Mouse (Mus musculus) testis, adult 2 months (tissue): ENCODE data around the gene Gm17364.

ENCODE experiments used
- CTCF ChIP-seq: fragments of 200-500 bp; IDR thresholded peaks from 2 replicates; pipeline ENCODE4 v1.5.1; 2012; ENCODE audit warnings: low read depth, mild to moderate bottlenecking, inconsistent platforms, low read length, moderate library complexity; ENCODE audit not compliant: control insufficient read depth, insufficient read depth, insufficient replicate concordance
- POLR2A ChIP-seq: fragments of 200-500 bp; IDR thresholded peaks from 2 replicates; pipeline ENCODE4 v1.6.1; 2012; ENCODE audit warnings: low read depth, mild to moderate bottlenecking, inconsistent platforms, low read length, moderate library complexity; ENCODE audit not compliant: control insufficient read depth

GRCm38 (mm10) chr13:41249538-41250317 lies 24.0 kb downstream of the Gm17364 start, which contains the start of gene Smim13:
- TF ChIP-seq CTCF (no peak), POLR2A (peak; percentile 84; the same call in 1 of the 2 replicates)
